Mouse (Mus musculus) spleen, postnatal 0 days (tissue): ENCODE data around the gene Myo1b. TPM values are rescaled to one million over a fixed set of nuclear protein-coding genes. Genes with fewer than 3 reads are reported as not detected.

Experiments
- polyA plus RNA-seq: library from polyadenylated mRNA; unstranded; fragments of >200 nt; fragmentation: Nextera tagmentation; extraction: Ambion mirVana; gene quantifications from 2 replicates; pipeline ENCODE4 v1.2.1, GENCODE M21; 2015

Gene Myo1b
- polyA plus RNA-seq: 11.5 and 16.1 TPM in 2 replicates

DNA sequence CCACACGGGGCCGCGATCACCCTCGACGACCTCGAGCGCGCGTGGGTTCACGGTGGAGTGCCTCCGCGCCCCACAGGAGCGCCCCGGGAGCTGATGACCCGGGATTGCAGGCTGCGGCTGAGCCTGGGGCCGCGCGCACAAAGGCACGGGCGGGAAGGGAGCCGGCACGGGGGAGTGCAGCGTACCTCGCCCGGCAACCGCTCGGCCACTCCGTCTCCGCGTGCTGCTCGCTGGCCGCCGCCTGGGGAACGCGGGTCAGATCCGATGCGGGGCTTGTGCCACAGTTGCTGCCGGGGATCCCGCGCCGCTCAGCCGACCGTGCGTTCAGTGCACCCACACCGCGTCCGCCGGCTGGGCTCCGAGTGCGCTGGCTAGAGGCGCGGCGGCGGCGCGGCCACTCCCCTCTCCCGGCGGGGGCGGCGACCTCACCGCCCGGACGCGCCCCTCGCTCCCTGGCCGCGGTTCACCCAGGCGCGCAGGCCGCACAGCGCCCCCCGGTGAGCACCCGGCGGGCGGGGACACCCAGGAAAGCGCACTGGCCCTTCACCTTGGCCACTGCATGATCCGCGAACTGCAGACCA is at the start of gene Myo1b:
Gene Myo1b (minus strand): TSS at position 496 of the 581 bp plus-strand sequence.

Other genes with a start within 250 kb of the Myo1b start
- 3.1 and 4.4 TPM in 2 replicates for gene Stat4, start 71.1 kb upstream of the Myo1b start, polyA plus RNA-seq
- gene Stat1, start 203.4 kb upstream of the Myo1b start, polyA plus RNA-seq: 40.1 and 55.0 TPM in 2 replicates